Mouse (Mus musculus): ENCODE measurements around the gene Fam205c.

GRCm38 (mm10) chr4:42888806-42889205 is 14.8 kb upstream of the Fam205c start:
- no peak for TF ChIP-seq CTCF (IDR thresholded peaks at IDR 0.05)
- no peak for TF ChIP-seq POLR2A (IDR thresholded peaks at IDR 0.05; ENCODE audit: insufficient read depth, low read depth, low read length)

All from heart, adult 2 months (tissue).